Mouse (Mus musculus) MEL-GATA-1-ER (cell line): ENCODE results near the gene Cldn7.
A peak's percentile ranks its signal among the peaks of the same experiment; 100 is the strongest.

Source experiments
- DNase-seq: peaks from one replicate; pipeline ENCODE4 v3.0.0-alpha.2; 2012; ENCODE audit warnings: low read depth; ENCODE audit errors: extremely low read depth

The Cldn7 gene

DNA sequence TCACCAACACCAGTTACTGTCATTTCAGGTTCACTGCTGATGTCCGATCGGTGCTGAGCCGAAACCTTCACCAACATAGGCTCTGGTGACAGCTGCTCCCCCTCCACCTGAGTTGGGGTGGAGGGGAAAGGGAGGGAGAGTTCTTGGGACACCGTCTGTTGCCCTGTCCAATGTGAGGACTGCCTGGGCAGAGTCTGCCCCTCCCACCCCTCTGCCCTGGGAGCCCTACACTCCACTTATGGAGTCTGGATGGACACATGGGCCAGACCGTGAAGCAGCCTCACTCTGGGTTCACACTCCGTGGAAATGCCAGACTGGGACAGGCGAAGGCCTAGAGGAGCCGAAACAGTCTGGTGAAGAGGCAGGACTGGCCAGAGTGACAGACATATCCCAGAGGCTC lies 25.4 kb downstream of the Cldn7 start:
- no peak for DNase-seq

DNA sequence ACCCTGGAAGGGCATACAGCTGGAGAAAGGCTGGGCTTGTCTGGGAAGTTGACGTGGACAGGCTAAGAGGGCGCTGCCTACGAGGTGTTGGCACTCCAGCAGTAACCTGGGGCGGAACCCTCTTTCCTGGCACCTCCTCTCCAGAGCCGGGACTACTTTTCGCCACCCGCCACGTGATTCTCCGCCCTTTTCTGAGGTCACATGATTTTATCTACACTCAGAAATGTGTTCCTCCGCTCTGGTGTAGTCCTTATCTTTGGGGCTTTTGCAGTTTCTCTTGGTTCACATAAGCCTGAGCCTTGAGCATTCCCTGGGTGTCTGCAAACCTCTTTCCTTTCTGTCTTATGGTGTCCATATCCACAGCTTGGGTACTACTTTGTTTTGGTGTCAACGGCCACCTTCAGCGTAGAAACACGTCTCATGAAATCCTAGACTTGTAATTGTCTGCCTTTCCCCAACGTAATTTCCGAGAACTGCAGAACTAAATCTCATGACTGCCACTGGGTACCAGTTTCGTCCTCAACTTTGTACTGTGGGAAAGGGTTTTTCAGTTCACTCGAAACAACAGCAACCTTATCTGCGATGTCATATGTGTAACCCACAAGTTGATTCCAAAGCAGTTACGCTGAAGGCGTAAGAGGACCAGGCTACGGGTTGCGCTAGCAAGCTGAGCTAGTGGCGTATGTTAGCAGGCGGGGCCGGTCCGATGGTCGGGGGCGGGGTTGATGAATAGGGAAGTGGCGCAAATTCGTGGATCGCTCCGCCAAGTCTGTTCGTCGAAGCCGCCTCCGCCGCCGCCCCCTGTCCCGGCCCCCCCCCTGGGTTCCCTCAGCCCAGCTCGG lies 26.5 kb downstream of the Cldn7 start, which contains the start of gene Gabarap:
Gene Gabarap (plus strand): TSS at position 294 of the 842 bp plus-strand sequence.
- DNase-seq, result peak; percentile 96

DNA sequence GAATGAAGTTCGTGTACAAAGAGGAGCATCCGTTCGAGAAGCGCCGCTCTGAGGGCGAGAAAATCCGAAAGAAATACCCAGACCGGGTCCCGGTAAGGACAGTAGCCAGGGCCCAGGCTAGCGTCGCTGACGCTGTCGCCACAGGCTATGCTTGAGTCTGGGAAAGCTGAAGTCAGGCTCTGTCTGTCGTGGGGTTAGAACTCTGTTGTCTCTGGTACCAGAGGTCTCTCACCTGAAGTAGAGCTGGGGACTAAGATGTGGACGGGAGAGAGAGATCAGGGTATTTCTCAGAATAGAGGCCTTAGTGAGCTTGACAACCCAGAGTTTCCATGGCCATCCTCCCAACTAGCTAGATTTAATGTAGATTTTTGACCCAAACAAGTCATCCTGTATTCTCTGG lies 27.1 kb downstream of the Cldn7 start:
- DNase-seq, result no peak

DNA sequence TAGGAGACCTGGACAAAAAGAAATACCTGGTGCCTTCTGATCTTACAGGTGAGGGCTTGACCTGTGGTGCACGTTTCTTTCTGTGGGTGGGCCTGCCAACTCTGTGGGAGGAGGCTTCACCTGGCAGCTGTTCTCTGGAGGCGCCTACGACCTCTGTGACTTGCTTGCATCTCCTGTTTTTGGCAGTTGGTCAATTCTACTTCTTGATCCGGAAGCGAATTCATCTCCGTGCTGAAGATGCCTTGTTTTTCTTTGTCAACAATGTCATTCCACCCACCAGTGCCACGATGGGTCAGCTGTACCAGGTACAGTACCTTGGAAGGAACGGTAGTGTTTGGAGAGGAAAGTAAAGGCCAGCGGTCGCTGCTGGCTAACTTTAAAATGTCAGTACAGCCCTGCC lies 27.8 kb downstream of the Cldn7 start:
- no peak for DNase-seq

DNA sequence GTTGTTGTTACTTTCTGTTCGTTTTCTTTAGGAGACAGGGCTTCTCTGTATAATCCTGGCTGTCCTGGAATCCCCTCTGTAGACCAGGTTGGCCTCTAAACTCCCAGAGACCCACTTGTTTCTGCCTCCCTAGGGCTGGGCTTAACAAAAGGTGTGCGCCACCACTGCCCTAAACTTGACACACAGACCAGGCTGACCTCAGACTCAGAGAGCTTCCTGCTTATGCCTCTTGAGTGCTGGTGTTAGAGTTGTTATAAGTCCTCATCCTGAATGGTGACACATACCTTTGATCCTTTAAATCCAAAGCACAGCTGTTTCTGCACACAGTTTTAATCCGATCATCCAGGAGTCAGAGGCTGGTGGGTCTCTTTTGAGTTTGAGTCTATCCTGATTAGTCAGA lies 28.4 kb downstream of the Cldn7 start:
- DNase-seq, result no peak

DNA sequence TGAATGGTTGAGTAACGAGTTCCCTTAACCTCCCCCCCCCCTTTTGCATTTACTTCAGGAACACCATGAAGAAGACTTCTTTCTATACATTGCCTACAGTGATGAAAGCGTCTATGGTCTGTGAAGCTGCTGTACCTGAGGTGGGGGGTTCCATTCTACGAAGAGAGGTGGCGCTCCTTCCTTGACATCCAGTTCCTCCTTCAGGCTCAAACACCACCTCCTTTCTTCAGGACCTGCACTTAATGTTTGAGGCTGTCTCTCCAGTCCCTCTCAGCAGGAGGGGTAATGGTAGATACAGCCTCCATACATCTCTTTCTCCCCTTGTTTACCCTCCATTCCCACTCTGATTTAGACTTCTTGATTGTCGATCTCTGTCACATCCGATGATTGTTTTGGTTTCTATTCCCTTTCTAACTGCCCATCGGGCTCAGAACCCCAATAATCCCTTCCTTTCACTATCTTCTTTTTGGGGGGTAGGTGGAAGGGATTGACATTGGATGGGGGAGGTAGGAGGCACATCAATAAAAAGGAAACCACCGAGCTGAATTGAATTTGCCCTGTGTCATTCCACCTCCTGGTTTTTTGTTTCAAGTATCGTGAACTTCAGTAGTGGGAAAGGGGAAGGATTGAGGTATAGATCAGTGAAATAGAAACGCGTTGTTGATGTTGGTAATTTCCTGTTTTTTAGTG lies 30.0 kb downstream of the Cldn7 start:
- DNase-seq, result no peak

DNA sequence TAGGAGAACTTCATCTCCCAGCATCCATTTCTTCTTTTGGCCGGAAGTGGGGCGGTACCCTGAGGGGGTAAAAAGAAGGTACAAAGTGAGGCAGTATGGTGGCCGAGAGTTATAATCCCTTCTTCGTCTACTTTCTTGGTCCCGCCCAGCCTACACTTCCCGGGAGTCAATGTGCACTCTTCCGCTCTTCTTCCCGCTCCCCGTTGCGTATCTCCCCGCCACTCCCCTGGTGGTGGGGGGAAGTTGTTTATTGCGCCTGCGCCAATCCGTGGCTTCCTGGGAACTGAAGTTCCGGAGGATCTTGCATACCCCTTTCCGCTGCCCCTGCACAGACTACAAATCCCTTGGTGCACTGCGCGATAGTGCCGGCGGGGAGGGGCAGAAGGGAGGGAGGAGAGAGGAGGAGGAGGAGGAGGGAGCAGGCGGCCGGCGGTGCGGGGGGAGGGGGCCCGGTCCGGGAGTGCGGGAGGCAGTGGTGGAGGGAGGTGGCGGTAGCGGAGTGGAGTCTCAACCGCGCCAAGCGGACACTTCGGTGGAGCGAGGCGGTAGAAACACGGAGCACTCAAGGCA lies 30.9 kb downstream of the Cldn7 start, which contains the start of gene Phf23:
Gene Phf23 (plus strand): TSS at position 387 of the 570 bp plus-strand sequence.
- DNase-seq, result peak; percentile 99

DNA sequence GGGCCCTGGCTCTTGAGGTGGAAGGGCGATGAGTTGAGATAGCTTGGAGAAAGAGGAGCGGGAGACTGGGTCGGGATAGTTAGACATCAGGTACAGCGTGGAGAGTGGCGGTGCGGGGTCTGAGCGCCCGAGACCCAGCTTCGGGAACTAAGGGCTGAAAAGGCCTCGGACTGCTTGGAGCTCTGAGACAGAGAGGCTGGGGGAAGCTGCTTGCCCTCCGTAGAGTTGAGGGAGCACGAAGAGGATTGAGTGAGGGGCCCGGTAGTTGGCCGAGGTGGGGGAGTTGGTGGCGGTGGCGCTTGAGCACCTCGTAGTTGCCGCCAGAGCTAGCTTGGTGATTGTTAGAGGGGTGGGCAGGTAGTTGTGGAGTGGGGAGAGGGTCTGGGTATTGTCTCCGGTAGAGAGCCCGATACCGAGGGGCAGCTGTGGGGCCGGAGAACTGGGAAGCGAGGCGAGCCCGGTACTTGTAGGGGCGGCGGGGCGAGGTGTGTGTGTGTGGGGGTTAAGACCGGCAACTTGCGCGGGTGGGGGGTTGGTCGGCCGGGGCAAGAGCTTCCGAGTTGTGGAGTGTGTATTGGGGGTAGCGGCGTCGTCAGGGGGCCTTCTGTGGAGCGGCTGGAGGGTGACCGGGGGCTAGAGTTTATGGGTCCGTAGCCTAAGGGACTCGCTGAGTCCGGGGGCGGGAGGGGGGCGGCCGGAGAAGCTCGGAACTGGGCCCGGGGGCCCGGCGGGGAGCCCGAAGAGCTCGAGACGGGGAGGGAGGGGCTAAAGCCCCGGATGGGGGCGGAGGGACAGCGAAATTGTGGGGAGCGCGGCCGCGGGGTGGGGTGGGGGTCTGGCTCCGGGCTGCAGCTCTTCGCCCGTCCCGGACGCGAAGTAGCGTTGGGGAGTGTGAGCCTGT lies 31.8 kb downstream of the Cldn7 start:
- DNase-seq, result no peak

DNA sequence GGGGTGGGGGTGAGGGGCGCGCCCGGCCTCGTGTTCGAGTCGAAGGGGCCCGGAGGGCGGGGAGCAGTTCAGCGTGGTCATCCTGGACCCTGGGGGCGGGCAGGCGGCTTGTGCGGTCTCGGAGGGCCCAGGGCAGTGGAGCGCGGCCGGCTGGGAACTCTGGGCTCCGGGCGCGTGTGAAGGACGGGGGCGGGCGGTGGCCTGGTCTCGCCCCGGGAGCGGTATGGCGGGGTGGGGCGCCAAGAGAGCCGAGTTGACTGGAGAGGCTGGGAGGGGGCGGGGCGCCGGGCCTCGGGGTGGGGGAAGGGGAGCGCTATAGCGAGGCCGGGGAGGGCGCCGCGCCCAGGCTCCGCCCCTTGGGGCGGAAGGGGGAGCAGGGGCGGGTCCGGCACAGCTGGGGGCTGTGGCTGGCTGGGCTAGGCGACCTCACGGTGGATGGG lies 32.5 kb downstream of the Cldn7 start:
- DNase-seq, result no peak

DNA sequence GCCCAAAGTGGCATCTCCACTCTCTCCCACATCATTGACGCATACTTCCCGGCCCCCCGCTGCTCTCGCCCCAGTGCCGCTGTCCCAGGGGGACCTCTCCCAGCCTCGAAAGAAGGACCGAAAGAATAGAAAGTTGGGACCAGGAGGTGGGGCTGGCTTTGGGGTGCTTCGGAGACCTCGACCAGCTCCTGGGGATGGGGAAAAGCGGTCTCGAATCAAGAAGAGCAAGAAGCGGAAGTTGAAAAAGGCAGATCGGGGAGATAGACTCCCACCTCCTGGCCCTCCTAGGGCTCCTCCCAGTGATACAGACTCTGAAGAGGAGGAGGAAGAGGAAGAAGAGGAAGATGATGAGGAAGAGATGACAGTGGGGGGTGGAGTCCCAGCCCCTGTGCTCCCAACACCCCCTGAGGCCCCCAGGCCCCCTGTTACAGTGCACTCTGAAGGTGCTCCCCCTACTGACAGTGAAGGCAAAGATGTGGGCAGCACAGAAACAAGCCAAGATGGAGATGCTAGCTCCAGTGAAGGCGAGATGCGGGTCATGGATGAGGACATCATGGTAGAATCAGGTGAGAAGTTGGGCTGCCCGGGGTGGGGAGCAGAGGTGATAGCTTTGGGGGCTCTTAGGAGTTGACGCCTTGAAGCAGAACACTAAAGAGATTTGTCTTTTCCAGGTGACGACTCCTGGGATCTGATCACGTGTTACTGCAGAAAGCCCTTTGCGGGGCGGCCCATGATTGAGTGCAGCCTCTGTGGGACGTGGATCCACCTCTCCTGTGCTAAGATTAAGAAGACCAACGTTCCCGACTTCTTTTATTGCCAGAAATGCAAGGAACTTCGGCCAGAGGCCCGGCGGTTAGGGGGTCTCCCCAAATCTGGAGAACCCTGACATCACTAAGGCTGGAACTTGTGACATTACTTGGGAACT lies 34.2 kb downstream of the Cldn7 start:
- DNase-seq, result peak; percentile 73

DNA sequence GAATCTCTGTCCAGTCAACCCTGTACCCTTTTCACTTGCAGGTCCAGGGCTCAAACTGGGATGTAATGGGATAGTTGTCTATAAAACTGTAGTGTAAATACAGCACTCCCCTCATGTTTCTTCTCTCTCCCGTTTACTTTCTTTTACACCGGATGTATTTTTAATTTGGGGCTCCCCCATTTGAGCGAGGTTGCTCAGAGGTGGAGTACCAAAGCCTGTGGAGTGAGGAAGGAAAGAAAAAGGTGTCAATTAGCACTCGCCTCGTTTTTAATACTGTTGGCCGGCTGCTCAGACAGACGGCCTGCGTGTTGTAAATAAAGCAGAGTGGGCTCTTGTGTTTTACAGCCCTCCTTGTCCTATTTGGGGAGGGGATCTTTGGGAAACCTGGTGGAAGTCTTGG lies 35.1 kb downstream of the Cldn7 start:
- no peak for DNase-seq

DNA sequence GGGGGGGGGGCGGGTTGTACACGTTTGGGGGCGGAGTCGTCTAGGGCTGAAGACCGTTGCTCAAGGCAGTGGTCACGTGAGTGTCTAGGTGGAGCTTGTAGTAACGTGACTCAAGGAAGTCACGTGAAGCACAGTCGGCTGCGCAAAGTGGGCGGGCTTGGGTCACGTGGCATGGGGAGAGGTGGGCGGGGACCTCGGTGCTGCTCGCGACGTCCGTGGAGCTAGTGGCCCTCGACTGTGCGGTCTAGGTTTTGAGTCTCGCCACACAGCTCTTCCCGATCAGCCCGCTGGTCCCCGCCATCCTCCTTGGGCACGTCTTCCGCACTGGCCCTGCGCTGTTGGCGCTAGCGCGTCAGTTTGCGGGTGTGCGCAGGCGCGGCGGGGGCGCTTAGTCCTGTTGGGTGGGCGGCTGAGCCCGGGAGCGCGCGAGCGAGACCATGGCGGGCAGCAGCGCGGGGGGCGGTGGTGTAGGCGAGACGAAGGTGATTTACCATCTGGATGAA lies 35.9 kb downstream of the Cldn7 start, which contains the start of gene Dvl2:
Gene Dvl2 (plus strand): TSS at position 200 of the 503 bp plus-strand sequence.
- DNase-seq, result peak; percentile 96

DNA sequence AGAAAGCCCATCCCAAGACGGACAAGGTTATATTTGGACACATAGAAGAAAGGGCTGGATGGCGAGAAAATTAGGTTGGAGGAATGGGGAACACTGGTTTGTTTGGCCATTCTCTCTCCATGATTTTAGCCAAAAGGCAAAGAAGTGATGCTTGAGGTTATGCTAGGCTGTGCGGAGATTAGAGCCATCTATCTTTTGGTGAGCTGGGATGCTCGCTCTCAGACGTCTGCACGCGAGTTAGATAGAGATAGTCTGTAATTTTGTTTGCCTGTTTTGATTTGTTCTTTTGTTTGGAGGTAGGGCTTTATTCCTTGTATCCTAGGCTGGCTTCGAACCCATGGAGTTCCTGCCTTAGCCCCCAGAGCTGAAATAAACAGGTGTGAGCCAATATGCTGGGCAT lies 36.6 kb downstream of the Cldn7 start:
- no peak for DNase-seq

DNA sequence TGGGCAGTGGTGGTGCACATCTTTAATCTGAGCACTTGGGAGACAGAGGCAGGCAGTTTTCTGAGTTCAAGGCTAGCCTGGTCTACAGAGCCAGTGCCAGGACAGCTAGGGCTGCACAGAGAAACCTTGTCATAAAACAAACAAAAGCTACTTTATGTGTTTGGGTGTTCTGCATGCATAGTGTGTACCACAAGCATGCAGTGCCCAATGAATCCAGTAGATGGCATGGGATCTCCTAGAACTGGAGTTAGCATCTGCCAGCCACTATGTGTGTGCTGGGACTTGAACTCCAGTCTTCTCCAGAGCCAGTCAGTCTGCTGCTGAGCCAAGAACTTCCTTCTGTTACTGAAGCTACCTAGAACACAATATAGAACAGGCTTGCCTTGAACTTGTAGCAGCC lies 37.3 kb downstream of the Cldn7 start:
- no peak for DNase-seq

DNA sequence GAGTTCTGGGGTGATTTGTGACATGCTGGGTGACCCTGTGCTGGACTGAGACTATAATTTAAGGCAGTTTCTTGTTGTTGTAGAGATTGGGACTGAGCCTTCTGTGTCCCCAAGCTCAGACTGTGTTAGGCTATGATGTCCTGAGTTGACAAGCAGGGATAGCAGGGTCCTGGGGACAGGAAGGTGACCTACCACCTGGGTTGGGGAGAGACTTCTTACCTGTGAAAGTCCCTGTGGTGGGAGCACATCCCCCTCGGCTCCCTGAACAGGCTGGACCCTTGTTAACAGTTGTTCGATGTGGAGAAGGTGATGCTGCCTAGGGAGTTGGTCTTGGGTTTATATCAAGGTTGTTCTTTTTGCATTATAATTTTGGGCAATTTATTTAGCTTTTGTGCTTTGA lies 37.9 kb downstream of the Cldn7 start:
- DNase-seq, result no peak

DNA sequence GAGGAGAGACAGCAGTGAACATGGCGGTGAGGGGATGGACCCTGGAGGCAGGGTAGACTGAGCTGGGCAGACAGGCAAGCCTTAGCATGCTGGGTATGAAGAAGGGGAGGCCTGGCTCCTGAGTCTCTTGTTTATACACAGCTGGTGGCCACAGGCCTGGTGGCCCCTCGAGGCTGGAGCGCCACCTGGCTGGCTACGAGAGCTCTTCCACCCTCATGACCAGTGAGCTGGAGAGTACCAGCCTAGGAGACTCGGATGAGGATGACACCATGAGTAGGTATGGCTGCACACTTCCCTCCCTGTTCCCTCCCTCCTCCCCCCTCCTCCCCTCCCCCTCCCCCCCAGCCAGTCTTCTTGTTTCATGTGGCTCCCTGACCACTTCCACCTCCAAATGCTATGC lies 40.9 kb downstream of the Cldn7 start:
- DNase-seq, result no peak

DNA sequence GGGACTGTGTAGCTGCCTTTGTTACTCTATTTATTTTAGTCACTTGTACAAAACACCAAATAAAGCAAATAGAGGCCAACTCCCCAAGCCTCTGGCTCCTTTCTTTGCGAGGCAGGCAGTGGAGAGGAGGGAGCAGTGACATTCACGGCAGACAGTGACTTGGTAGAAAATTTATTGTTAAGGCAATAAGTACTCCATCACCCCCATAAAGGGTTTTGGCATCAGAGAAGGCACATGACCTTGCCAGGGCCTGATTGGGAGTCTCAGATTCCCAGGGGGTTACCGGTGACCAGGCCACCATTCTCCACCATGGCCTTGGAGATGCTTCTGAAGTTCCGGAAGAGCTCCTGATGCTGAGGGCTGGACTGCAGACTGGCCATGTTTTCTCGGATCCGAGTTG lies 45.5 kb downstream of the Cldn7 start:
- DNase-seq, result no peak

DNA sequence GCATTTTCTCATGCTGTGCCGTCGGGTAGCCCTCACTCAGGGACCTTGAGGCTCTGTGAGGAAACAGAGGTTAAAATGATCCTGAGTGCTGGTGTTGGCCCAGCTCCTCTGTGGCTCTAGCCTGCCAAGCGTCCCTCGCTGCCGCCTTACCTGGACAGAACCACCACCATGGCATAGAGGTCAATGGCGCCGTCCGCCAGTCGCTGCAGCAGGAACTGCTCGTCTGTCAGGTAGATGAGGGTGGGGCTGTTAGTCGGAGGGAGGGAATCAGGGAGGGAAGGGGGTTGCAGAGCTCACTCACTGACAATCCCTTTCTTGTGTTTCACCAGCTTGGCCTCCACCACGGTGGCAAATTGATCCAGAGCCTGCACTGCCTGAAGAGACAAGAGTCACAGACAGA lies 46.0 kb downstream of the Cldn7 start:
- DNase-seq, result no peak

DNA sequence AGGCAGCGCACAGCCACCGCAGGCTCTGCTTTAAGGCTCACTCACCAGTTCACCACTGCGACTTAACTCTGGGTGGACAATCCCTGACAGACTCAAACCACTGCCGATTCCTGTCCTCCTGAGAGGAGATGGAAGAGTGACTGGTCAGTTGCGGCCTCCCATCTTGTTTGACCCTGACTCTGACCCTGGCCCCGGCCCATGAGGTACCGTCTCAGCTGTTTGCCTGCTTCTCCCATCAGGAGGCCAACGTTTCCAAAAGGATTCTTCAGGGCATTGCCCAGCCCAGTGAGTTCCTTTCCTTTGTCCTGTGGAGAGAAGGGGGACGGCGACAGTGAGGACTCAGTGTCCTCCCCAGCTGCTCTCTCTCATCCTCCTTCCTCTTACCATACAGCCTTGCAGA lies 46.4 kb downstream of the Cldn7 start:
- DNase-seq, result no peak

DNA sequence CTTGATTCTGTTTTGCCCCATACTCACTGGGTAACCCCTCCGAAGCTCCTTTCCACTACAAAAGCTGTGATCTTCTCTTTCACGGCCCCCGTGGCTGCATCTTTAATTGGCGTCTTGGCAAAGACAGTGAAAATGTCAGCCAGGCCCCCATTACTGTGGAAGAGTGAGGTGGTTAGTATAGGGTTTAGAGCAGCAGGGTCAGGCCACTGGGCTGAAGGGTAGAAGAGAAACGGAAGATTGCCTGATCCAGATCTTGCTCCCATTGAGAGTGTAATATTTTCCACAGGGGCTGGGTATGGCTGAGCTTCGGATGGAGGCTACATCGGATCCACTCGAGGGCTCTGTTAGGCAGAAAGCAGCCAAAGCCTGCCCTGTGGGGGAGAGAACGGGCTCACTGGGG lies 48.4 kb downstream of the Cldn7 start:
- no peak for DNase-seq
